Mouse (Mus musculus) liver, embryonic 13.5 days (tissue): ENCODE measurements around the gene Zfp384. TPM values are rescaled to one million over a fixed set of nuclear protein-coding genes. Genes with fewer than 3 reads are reported as not detected.

Experiments used
- ATAC-seq: fragments of 200-750 bp; cut with Nextera tagmentation; 2 replicates; pipeline ENCODE4 v1.8.0; 2017; ENCODE audit warnings: low read depth, mild to moderate bottlenecking, moderate number of reproducible peaks, moderate library complexity
- DNase-seq: peaks from one replicate; pipeline ENCODE4 v3.0.0; 2022
- H3K27ac ChIP-seq: fragments of 300-500 bp; sonication (generic); 2 replicates; pipeline ENCODE4 v1.5.1; 2015; ENCODE audit warnings: moderate library complexity, mild to moderate bottlenecking, inconsistent platforms
- H3K27me3 ChIP-seq: fragments of 300-500 bp; sonication (generic); 2 replicates; pipeline ENCODE4 v1.6.1; 2015; ENCODE audit warnings: mild to moderate bottlenecking, inconsistent platforms
- H3K36me3 ChIP-seq: fragments of 300-500 bp; sonication (generic); 2 replicates; pipeline ENCODE4 v1.6.1; 2015; ENCODE audit warnings: mild to moderate bottlenecking, inconsistent platforms
- H3K4me1 ChIP-seq: fragments of 300-500 bp; sonication (generic); replicated peaks from 2 replicates; pipeline ENCODE4 v1.6.1; 2015; ENCODE audit warnings: inconsistent platforms
- H3K4me2 ChIP-seq: fragments of 300-500 bp; sonication (generic); 2 replicates; pipeline ENCODE4 v1.6.1; 2015; ENCODE audit warnings: inconsistent platforms, mild to moderate bottlenecking, moderate library complexity
- H3K4me3 ChIP-seq: fragments of 300-500 bp; sonication (generic); replicated peaks from 2 replicates; pipeline ENCODE4 v1.5.1; 2015; ENCODE audit warnings: mild to moderate bottlenecking, inconsistent platforms
- H3K9ac ChIP-seq: fragments of 300-500 bp; sonication (generic); 2 replicates; pipeline ENCODE4 v1.6.1; 2015; ENCODE audit warnings: mild to moderate bottlenecking, inconsistent platforms
- H3K9me3 ChIP-seq: fragments of 300-500 bp; sonication (generic); replicated peaks from 2 replicates; pipeline ENCODE4 v1.6.1; 2016; ENCODE audit warnings: inconsistent platforms
- WGBS: fragments of 180-500 bp; shearing (Covaris S2); methylation state at CpG from one replicate; pipeline ENCODE4 v1.1.7; 2015; ENCODE audit not compliant: insufficient replicate concordance; 5-methylcytosine and 5-hydroxymethylcytosine counted together
- polyA plus RNA-seq: library from polyadenylated mRNA; unstranded; fragments of >200 nt; fragmentation: Nextera tagmentation; extraction: Ambion mirVana; gene quantifications from 2 replicates; pipeline ENCODE4 v1.2.1, GENCODE M21; 2015

The Zfp384 gene
- polyA plus RNA-seq, 1 experiment from 2014 or later, result 3.6 TPM

DNA sequence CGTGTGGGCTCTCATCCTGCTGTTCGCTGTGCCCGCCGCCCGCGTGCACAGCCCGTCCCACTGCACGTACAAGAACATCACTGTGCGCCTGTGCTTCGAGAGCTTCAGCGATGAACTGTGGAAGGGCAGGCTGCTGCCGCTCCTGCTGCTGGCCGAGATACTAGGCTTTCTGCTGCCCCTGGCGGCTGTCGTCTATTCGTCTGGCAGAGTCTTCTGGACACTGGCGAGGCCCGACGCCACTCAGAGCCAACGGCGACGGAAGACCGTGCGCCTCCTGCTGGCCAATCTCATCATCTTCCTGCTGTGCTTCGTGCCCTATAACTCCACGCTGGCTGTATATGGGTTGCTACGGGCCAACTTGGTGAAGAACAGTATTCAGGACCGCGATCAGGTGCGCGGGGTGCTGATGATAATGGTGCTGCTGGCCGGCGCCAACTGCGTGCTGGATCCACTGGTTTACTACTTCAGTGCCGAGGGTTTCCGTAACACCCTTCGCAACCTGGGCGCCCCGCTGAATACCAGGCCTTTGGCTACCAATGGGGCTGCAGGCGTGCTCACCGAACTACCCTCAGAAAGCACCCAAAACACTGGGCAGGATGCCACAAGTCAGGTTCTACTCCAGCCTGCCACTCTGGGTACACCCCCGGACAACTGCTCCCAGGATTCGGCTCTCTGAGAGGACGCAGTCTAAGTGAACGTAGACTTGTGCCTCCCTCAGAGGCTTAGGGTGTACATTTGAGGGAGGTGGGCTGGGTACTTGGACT lies 73.0 kb downstream of the Zfp384 start:
- Histone ChIP-seq H3K4me1 (peaks cover 25% of the 10 kb centered on the region), H3K4me3 (peak overlapping the region; percentile 55), H3K9me3 (no peaks in the 10 kb centered on the region), H3K27ac (no peak overlapping the region; the same call in 1 of the 2 replicates), H3K36me3 (no peaks in the 10 kb centered on the region), H3K4me2 (peak overlapping the region; percentile 79), H3K9ac (peak overlapping the region; percentile 66), H3K27me3 (0 out of 2 replicates have a peak, but pooled peaks cover 4% of the 10 kb centered on the region)
- DNase-seq (peak; percentile 81), ATAC-seq (peak; percentile 86)
- 33% methylated on average over 45 of the region's 45 CpGs for WGBS

DNA sequence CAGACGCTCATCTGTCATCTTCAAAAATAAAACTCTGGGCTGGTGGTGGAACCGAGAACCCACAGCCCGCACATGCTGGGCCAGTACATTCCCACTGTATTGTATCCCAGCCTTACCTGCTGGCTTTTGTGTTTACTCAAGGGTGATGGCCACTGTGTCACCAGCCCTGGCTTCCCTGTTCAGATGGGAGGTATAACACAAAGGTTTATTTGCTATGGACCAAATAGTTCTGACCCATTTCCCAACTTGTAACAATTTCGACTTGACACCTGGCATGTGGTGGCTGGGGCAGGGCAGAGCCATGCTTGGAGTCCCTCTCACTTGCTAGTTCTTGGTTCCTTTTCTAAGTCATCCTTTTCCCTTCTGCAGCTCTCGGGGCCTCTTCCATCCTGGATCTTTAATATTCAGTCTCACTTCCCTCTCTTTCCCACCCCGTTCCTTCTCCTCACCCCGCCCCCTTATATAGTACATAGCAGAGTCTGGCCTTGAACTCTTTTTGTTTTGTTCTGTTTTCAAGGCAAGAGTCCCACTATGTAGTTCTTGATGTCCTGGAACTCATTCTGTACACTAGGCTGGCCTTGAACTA lies 73.9 kb downstream of the Zfp384 start:
- WGBS, result 72% methylated on average over 7 of the region's 7 CpGs
- Histone ChIP-seq H3K4me2 (no peak overlapping the region), H3K36me3 (no peaks in the 10 kb centered on the region), H3K4me1 (peaks cover 25% of the 10 kb centered on the region), H3K9me3 (no peaks in the 10 kb centered on the region), H3K27me3 (0 out of 2 replicates have a peak, but pooled peaks cover 4% of the 10 kb centered on the region), H3K27ac (no peak overlapping the region), H3K4me3 (no peak overlapping the region), H3K9ac (no peak overlapping the region)
- DNase-seq, result no peak
- ATAC-seq, result no peak

DNA sequence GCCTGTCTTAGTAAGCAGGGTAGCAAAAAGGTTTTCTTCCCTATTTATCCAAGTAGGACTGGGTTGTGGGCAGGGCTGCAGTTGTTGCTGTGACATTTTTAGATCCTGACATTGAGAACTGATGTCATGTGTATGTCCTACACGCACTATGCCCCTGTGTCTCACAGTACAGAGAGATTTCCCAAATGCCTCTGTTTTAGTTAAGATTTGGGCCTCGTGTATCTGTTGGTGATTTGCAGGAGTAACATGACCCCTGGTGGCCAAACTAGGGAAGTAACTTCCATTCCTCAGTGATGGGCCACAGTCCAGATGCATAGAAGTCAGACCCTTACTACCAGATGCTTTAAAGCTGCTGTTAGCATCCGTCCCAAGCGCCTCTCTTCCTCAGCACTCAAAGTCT lies 75.5 kb downstream of the Zfp384 start:
- 0 out of 2 replicates have a peak overlapping the region, but pooled peaks have one; percentile 4 for H3K27ac ChIP-seq
- no peaks in the 10 kb centered on the region for H3K9me3 ChIP-seq
- no peak overlapping the region for H3K4me3 ChIP-seq
- H3K36me3 ChIP-seq, result no peaks in the 10 kb centered on the region
- peaks cover 38% of the 10 kb centered on the region for H3K4me1 ChIP-seq
- no peak overlapping the region for H3K4me2 ChIP-seq
- DNase-seq (peak; percentile 59), ATAC-seq (no peak)
- 0 out of 2 replicates have a peak, but pooled peaks cover 4% of the 10 kb centered on the region for H3K27me3 ChIP-seq
- WGBS, result 11% methylated on average over 4 of the region's 4 CpGs
- no peak overlapping the region for H3K9ac ChIP-seq

Other genes starting within 250 kb of the Zfp384 start
- 0.32 and 0.42 TPM in 2 replicates for gene Eno2, start 239.5 kb upstream of the Zfp384 start, polyA plus RNA-seq
- gene Lrrc23, start 229.4 kb upstream of the Zfp384 start, polyA plus RNA-seq, result not detected in 2 replicates
- gene Spsb2, start 200.5 kb upstream of the Zfp384 start, polyA plus RNA-seq, result 8.6 and 9.6 TPM in 2 replicates
- 461 and 495 TPM in 2 replicates for gene Tpi1, start 194.8 kb upstream of the Zfp384 start, polyA plus RNA-seq
- gene Usp5, start 179.7 kb upstream of the Zfp384 start, polyA plus RNA-seq, result 63.5 and 67.5 TPM in 2 replicates
- 202 and 204 TPM in 2 replicates for gene Cdca3, start 179.6 kb upstream of the Zfp384 start, polyA plus RNA-seq
- 0.16 and 0.23 TPM in 2 replicates for gene Gnb3, start 168.9 kb upstream of the Zfp384 start, polyA plus RNA-seq
- 1.4 and 1.9 TPM in 2 replicates for gene P3h3, start 151.4 kb upstream of the Zfp384 start, polyA plus RNA-seq
- 0.08 and 0.14 TPM in 2 replicates for gene Gpr162, start 145.2 kb upstream of the Zfp384 start, polyA plus RNA-seq
- gene Cd4, start 120.9 kb upstream of the Zfp384 start, polyA plus RNA-seq, result 0.17 TPM in 1 of 2 replicates, not detected in the other
- gene Lag3, start 97.4 kb upstream of the Zfp384 start, polyA plus RNA-seq, result 0.14 and 0.18 TPM in 2 replicates
- gene Ptms, start 89.0 kb upstream of the Zfp384 start, polyA plus RNA-seq, result 42.3 and 47.6 TPM in 2 replicates
- 129 and 134 TPM in 2 replicates for gene Mlf2, start 77.8 kb upstream of the Zfp384 start, polyA plus RNA-seq
- gene Cops7a, start 43.6 kb upstream of the Zfp384 start, polyA plus RNA-seq, result 67.3 and 77.6 TPM in 2 replicates
- gene Pianp, start 12.5 kb upstream of the Zfp384 start, polyA plus RNA-seq, result 0.05 and 0.15 TPM in 2 replicates
- gene Ing4, start 30.6 kb downstream of the Zfp384 start, polyA plus RNA-seq, result 28.6 and 31.8 TPM in 2 replicates
- 1.6 and 2.2 TPM in 2 replicates for gene Acrbp, start 40.5 kb downstream of the Zfp384 start, polyA plus RNA-seq
- gene Lpar5, start 58.8 kb downstream of the Zfp384 start, polyA plus RNA-seq, result 1.6 and 2.1 TPM in 2 replicates
- gene Chd4, start 86.8 kb downstream of the Zfp384 start, polyA plus RNA-seq, result 29.2 and 30.0 TPM in 2 replicates
- 60.6 and 65.5 TPM in 2 replicates for gene Nop2, start 122.8 kb downstream of the Zfp384 start, polyA plus RNA-seq
- 3.7 and 3.9 TPM in 2 replicates for gene Iffo1, start 136.1 kb downstream of the Zfp384 start, polyA plus RNA-seq
- 1,179 and 1,220 TPM in 2 replicates for gene Gapdh, start 157.3 kb downstream of the Zfp384 start, polyA plus RNA-seq
- 94.5 and 101 TPM in 2 replicates for gene Ncapd2, start 182.6 kb downstream of the Zfp384 start, polyA plus RNA-seq
- gene Mrpl51, start 182.7 kb downstream of the Zfp384 start, polyA plus RNA-seq, result 217 and 225 TPM in 2 replicates
- 1.6 and 2.1 TPM in 2 replicates for gene Vamp1, start 206.4 kb downstream of the Zfp384 start, polyA plus RNA-seq
- gene Tapbpl, start 222.7 kb downstream of the Zfp384 start, polyA plus RNA-seq, result 5.2 TPM in 2 replicates
- 1.6 and 2.1 TPM in 2 replicates for gene Cd27, start 227.9 kb downstream of the Zfp384 start, polyA plus RNA-seq